Mouse (Mus musculus): ENCODE results near the gene Olfr70. TPM values are rescaled to one million over a fixed set of nuclear protein-coding genes. Genes with fewer than 3 reads are reported as not detected.

The Olfr70 gene
- total RNA-seq (2023) = not detected

GRCm38 (mm10) chr4:43700707-43701106 is at the start of gene Olfr70:
Gene Olfr70 (minus strand): TSS chr4:43700807.

GRCm38 (mm10) chr4:43729794-43730550 is 29.4 kb upstream of the Olfr70 start, which contains the start of gene Spaar:
Gene Spaar (plus strand): TSS chr4:43730034.

GRCm38 (mm10) chr4:43726995-43727394 is 26.4 kb upstream of the Olfr70 start, which contains the start of gene Hrct1:
Gene Hrct1 (plus strand): TSS chr4:43727188.

GRCm38 (mm10) chr4:43709869-43710268 is 9.3 kb upstream of the Olfr70 start, which contains the start of gene Olfr71:
Gene Olfr71 (minus strand): TSS chr4:43710255.

GRCm38 (mm10) chr4:43668782-43669427 is 31.7 kb downstream of the Olfr70 start, which contains the start of the genes Tmem8b and Fam221b:
Gene Tmem8b (plus strand): TSS chr4:43668971.
Gene Fam221b (minus strand): TSS chr4:43669145.

GRCm38 (mm10) chr4:43656339-43657109 is 44.1 kb downstream of the Olfr70 start, which contains the start of gene Hint2:
Gene Hint2 (minus strand): TSS chr4:43656466.

GRCm38 (mm10) chr4:43653161-43654015 is 47.2 kb downstream of the Olfr70 start, which contains the start of gene Spag8:
Gene Spag8 (minus strand): TSS chr4:43653594.

Other genes starting within 250 kb of the Olfr70 start
- gene Cd72, start 246.2 kb downstream of the Olfr70 start, total RNA-seq (2023) = 48.5 TPM
- gene Sit1, start 217.1 kb downstream of the Olfr70 start, total RNA-seq (2023) = 60.7 TPM
- gene Ccdc107, start 207.9 kb downstream of the Olfr70 start, total RNA-seq (2023) = 21.2 TPM
- gene Arhgef39, start 201.1 kb downstream of the Olfr70 start, total RNA-seq (2023) = 3.0 TPM
- not detected for gene Car9, start 193.8 kb downstream of the Olfr70 start, total RNA-seq (2023)
- gene Tpm2, start 177.0 kb downstream of the Olfr70 start, total RNA-seq (2023) = not detected
- 73.3 TPM for gene Creb3, start 138.5 kb downstream of the Olfr70 start, total RNA-seq (2023)
- gene Tln1, start 138.1 kb downstream of the Olfr70 start, total RNA-seq (2023) = 270 TPM
- 34.1 TPM for gene Rgp1, start 122.1 kb downstream of the Olfr70 start, total RNA-seq (2023)
- 26.5 TPM for gene Gba2, start 121.9 kb downstream of the Olfr70 start, total RNA-seq (2023)
- gene Msmp, start 116.3 kb downstream of the Olfr70 start, total RNA-seq (2023) = not detected
- not detected for gene Npr2, start 68.9 kb downstream of the Olfr70 start, total RNA-seq (2023)
- gene Spag8, start 47.2 kb downstream of the Olfr70 start, total RNA-seq (2023) = 0.62 TPM
- gene Hint2, start 44.3 kb downstream of the Olfr70 start, total RNA-seq (2023) = 17.1 TPM
- 4.6 TPM for gene Tmem8b, start 31.8 kb downstream of the Olfr70 start, total RNA-seq (2023)
- gene Fam221b, start 31.7 kb downstream of the Olfr70 start, total RNA-seq (2023) = not detected
- not detected for gene Olfr71, start 9.4 kb upstream of the Olfr70 start, total RNA-seq (2023)
- gene Hrct1, start 26.4 kb upstream of the Olfr70 start, total RNA-seq (2023) = not detected
- gene Spaar, start 29.2 kb upstream of the Olfr70 start, total RNA-seq (2023) = not detected
- not detected for gene Olfr159, start 70.2 kb upstream of the Olfr70 start, total RNA-seq (2023)
- gene Olfr156, start 123.1 kb upstream of the Olfr70 start, total RNA-seq (2023) = not detected
- gene Olfr157, start 139.4 kb upstream of the Olfr70 start, total RNA-seq (2023) = not detected
- not detected for gene Olfr155, start 150.8 kb upstream of the Olfr70 start, total RNA-seq (2023)
- 3.0 TPM for gene Reck, start 174.7 kb upstream of the Olfr70 start, total RNA-seq (2023)